Mouse (Mus musculus): ENCODE results near the gene Gas7. TPM values are rescaled to one million over a fixed set of nuclear protein-coding genes. Genes with fewer than 3 reads are reported as not detected.

Gas7 gene
- total RNA-seq, 2 experiments from 2014 or later: 563 to 593 TPM

DNA sequence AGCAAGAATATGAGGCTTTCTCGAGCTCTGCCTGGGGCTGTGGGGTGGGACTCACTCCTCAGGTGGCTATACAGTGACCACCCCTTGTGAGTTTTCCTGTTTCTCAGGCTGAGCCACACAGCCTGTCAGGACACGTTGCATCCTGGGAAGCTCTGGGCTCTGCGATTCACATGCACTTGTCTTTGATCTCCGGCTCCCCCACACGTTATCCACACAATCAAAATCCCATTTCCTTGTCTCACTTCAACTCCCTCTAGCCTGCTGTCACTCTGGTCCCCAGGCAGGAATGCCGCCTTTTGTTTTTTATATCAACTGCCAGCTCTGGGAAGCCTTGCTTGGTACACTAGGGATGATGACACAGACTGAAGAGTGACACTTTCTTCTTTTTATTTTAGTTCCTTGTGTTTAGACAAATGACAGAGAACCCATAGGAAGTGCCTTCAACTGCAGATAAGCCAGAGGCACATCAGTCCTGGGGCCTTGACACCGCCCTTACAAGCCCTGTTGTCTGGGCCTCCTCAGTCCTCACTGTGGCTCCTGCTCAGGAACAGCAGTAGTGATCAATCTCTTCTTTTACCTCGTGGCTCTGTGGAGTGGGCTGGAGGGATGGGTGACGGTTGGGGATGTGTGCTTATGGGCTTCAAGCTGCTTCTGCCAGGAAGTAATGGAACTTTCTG, 103.7 kb downstream of the Gas7 start:
- no peak for DNase-seq (ENCODE audit: low spot score in 2 of 2)
- intact Hi-C loops (cut with DNase I): no loop called here

DNA sequence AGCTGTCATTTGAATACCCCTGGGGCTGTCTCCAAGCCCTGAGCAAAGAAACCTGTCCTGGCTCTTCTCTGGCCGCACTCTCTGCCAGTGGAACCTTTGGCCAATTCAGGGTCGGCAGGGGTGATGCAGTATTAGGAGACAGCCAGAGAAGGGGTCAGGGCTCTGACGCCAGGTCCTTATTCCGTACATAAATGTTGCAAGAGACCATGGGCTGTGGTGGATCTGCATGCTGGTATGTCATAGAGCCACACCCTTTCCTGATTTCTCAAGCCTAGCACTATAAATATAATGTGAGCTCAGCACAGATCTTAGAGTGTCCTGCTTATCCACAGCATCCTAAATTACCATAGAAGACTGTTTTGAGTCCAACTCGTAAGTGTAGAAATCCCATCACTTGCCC, 104.3 kb downstream of the Gas7 start:
- intact Hi-C loops (cut with DNase I): no loop called here
- DNase-seq (ENCODE audit: low spot score in 2 of 2): no peak

DNA sequence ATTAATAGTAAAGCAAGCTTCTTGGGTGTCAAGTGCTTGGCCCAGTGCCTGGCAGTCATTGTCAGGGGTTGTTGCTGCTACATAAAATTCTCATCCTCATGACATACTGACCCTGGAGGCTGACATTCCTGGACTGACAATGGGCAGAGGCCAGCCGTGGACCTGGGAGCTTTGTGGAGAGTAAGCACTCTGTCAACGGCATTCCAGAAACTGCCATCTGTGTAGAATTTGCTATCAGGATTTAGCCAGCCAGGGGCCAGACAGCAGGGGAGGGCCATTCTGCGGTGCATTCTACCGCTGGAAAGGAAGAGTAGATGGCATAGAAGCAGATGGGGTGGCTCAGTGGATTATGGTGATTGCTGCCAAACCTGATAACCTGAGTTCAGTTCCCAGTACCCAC, 106.4 kb downstream of the Gas7 start:
- intact Hi-C loops (cut with DNase I): no loop called here
- DNase-seq (ENCODE audit: low spot score in 2 of 2): no peak

DNA sequence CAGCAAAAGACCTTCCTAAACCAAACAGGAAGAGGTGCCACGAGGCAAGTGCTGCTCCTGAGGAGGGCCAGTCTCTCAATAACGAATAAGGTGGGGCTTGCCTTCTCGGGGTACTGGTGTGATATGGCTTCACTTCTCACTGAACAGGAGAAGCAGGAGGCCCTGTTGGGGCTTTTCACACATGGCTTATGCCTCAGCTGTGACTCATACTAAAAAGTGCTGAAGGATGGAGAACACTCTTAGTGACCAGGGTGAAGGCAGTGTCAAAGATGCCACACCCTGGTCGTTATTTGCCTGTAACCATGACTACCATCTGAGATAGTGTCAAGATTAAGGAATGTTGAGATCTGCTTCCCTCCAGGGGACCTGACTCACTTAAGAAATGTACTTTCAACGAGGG, 107.9 kb downstream of the Gas7 start:
- no peak for DNase-seq (ENCODE audit: low spot score in 2 of 2)
- intact Hi-C loops (cut with DNase I): no loop called here

DNA sequence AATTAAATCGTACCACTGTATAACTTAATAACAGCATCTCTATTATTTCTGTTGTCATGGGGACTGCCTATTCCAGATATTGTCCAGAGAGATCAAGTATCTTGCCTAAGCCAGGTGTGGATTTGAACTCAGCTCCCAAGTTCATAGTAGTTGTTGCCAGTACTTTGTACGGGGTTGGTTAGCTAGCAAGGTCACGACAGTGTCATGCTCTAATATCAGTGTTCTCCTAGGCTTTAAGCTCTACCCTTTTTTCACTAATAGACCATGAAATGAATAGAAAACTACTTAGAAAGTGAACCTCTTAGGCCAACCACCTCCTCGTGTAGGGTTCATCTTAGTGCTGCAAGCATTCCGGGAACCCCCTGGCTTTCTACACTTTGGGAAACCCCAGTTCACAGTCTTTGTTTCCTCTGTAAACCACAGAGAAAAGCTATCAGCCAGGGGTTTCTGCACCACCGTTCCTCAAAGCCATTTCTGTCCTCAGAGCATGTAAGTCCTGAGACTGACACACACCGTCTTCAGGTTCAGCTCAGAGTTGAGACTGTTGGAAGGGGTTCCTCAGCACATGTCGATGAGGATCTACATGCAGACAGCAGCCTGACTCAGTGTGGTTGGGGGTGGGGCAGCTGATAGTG, 108.9 kb downstream of the Gas7 start:
- intact Hi-C loops (cut with DNase I): no loop called here

DNA sequence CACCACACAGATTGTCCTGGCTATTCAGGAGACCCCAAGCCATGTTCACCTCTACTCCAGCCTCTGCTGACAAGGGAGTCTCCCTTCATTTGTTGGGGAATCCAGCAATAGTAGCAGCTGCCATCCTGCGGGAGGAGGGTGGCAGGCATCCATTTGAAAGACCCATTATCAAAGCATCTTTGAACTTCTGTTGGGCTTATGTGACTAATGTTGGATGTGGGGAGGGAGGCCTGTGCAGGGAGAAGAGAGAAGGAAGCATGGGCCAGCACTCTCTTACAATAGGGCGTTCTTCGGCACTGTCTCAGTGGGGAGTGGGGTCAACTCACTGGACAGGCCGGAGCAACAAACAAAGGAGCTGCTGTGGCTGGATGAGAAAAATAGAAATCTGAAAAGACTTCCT, 110.3 kb downstream of the Gas7 start:
- DNase-seq (ENCODE audit: low spot score in 2 of 2): no peak
- intact Hi-C loops (cut with DNase I): no loop called here

More for the DNA sequence above, 108.9 kb downstream of the Gas7 start:
- no peak for DNase-seq (ENCODE audit: low spot score in 2 of 2)

DNA sequence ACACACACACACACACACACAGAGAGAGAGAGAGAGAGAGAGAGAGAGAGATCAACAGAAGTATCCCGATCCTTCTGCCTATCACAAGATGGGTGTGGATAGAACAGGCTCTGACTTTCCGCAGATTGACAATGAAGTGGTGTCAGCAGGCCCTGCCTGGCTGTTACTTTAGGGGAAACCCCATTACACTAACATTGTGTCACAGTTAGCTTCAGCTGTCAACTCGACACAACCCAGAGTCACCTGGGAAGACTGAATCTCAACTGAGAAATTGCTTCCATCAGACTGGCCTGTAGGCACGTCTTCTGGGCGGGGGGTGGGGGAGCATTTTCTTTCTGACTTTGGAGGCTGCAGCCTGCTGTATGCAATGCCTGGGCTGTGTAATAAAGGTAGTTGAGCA, 111.5 kb downstream of the Gas7 start:
- intact Hi-C loops (cut with DNase I): no loop called here
- no peak for DNase-seq (ENCODE audit: low spot score in 2 of 2)

DNA sequence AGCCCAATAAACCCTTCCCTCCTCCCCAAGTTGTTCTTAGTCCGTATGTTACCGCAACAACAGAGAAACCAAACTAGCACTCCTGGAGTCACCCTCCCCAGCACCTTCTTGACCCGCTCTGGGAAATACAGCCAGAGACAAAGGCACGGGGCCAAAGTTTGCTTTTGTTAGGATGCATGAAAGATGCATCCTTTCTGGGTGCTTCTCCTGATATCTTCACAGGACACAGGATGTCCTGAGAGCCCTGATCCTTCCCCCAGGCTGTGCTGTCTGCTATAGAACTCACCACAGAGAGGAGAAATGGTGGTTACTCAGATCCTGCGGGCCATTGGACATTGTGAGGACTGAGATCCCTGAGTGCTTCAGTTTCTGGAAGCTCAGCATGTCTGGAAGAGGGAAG, 111.9 kb downstream of the Gas7 start:
- no peak for DNase-seq (ENCODE audit: low spot score in 2 of 2)
- intact Hi-C loops (cut with DNase I): no loop called here

DNA sequence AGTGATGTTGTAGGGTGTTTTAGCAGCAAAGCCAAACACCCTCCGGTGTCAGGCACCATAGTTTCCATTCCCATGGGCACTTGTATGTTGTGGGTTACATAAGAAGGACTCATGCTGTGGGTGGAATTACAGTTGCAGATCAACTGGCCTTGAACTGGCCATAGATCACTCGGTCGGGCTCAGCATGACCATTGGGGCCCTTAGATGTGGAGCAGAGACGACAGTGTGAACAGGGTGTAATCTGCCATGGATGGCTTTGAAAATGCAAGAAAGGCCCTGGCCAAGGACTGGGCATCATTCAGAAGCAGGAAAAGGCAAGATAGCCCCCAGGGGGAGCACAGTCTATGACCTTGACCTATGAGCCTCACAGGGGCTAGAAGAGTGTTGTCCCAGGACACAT, 112.8 kb downstream of the Gas7 start:
- DNase-seq (ENCODE audit: low spot score in 2 of 2): no peak
- intact Hi-C loops (cut with DNase I): no loop called here

DNA sequence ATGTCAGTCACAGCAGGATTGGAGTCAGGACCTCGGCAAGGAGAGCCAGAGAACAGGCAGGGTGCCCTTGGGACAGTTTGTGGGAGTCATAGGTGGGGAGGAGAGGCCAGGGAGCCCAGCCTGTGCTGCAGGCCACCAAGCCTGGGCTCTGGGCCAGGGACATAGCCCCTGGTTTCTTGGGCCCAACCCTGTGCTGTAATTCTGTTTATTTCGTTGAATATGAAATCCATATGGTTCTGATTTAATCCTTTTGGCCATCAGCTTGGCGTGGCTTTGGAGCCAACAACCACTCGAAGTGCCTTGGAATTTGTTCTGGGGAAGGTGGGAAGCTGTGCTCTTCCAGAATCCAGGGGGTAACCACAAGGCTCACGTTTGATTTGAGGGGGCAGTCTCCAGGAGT, 113.6 kb downstream of the Gas7 start:
- intact Hi-C loops (cut with DNase I): no loop called here
- no peak for DNase-seq (ENCODE audit: low spot score in 2 of 2)

DNA sequence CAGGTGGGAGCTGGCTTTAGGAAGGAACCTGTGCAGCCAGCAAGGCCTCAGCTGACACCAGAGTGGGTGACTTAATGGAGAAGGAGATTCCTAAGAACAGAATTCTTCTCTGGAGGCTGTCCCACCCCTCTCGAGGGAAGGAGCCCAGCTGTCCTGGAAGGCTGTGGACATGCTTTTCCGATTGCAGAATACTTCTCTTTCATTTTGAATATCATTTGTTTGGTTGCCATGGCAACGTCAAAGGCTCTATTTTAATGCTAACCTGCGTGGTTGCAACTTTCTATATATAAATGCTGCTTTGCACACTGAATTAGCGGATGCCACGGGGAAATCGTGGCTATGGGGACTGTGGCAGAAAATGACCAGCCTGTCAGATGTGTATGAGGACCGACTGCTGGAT, 115.7 kb downstream of the Gas7 start:
- peak; percentile 74 to 88 for DNase-seq (ENCODE audit: low spot score in 2 of 2)

DNA sequence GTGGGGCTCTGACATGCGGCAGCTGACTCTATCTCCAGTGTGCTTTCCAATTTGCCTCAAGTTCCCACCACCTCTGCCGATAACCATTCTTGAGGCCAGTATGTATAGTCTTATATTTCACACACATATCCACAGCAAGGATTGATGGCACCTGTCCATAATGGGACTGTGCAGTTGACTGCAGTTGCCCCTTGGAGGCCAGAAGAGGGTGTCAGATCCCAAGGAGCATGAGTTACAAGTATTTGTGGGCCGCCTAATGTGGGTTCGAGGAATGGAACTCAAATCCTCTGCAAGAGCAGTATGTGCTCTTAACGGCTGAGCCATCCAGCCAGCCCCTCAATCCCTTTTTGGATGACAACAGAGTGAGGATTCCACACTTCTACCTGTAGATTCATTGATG, 119.1 kb downstream of the Gas7 start:
- intact Hi-C loops (cut with DNase I): no loop called here
- no peak for DNase-seq (ENCODE audit: low spot score in 2 of 2)

More for the DNA sequence above, 115.7 kb downstream of the Gas7 start:
- intact Hi-C loops (cut with DNase I): no loop called here

DNA sequence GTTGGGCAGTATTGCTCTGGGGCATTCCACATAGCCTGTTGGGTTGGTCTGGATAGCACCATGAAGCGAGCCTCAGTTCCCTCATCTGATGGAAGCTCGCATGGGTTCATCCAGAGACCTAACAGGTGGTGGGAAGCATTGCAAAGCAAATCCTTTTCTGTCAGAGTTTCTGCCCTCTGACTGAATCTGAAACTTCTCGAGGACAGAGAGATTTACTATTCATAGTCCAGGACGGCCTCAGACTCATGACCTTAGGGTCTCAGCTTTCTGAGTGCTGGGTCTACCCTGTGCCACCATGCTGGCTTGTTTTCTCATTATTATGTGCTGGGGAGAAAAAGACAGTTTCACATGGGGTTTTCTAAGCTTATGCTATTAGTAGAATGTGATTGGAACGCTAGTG, 122.2 kb downstream of the Gas7 start:
- no peak for DNase-seq (ENCODE audit: low spot score in 2 of 2)
- intact Hi-C loops (cut with DNase I): no loop called here

DNA sequence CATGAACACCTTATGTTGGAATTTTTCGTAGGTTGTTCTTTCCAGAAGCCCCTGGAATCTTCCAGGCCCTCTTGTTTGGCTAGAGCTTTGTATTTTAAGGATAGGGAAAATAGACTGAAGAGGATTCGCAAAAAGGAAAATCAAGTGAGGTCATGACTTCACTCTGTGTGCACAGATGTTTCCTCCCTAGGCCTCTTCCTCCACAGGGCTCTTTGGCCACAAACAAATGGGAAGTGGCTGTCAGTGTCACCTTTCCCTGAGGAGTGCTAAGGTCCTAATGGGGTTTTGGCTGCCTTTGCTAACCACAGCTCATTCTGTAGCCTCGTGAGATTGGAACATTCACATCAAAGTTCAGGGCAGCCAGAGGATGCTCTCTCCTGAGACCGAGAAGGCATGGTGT, 122.8 kb downstream of the Gas7 start:
- intact Hi-C loops (cut with DNase I): no loop called here
- no peak for DNase-seq (ENCODE audit: low spot score in 2 of 2)

DNA sequence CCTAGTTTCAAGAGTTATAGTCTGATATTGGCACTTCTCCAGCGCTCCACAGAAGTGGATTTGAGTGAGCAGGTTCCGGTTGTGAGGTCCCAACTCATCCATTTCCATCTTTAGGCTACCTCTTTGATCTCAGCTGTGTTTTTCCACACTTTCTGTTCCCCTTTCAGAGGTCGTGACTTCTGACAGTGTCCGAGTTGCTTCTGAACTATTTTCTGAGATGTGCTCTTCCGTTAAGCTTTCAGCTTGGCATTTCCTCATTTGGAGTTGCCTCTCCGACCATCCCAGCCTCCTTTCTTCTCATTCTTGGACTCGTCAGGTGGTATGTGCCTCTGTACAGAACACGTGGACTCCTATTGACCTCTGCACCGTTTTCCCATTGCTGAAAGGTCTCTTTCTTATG, 123.9 kb downstream of the Gas7 start:
- intact Hi-C loops (cut with DNase I): no loop called here

DNA sequence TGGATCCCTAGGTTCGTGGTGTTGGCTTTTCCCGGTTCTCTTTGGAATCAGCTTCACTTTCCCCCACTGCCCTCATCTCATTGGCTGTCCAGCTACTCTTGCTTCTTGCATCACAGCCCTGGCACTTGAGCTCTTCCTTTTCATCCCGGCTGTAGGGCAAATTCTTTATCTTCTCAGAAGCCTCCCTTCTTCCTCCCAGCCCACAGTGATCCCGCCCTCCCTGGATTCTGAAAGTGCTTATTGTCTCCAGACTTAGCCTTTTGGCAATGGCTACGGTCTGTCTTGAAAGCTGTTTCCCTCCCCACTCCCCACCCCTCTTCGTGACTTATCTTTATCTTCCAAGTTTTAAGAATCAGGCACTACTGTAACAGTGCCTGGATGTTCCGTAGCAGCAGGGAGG, 126.3 kb downstream of the Gas7 start:
- intact Hi-C loops (cut with DNase I): no loop called here
- no peak for DNase-seq (ENCODE audit: low spot score in 2 of 2)

More for the DNA sequence above, 123.9 kb downstream of the Gas7 start:
- DNase-seq (ENCODE audit: low spot score in 2 of 2): no peak

DNA sequence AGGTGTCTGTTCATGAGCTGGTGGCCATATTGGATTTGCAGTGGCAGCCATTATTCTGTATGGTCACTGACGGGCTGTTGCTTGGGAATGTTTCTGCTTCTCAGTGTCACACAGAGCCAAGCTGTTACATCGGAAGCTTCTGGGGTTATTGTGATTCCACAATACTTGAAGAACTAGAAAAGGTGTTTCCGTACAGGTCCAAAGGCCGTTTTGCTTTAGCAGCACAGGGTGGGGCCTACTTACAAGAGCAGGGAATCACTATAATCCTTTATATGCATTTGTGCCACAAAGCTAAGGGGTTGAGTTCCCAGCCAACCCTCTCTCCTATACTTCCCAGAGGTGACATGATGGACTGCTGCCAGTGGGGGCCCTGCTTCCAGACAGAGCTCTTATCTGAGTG, 127.3 kb downstream of the Gas7 start:
- intact Hi-C loops (cut with DNase I): no loop called here
- DNase-seq (ENCODE audit: low spot score in 2 of 2): no peak

DNA sequence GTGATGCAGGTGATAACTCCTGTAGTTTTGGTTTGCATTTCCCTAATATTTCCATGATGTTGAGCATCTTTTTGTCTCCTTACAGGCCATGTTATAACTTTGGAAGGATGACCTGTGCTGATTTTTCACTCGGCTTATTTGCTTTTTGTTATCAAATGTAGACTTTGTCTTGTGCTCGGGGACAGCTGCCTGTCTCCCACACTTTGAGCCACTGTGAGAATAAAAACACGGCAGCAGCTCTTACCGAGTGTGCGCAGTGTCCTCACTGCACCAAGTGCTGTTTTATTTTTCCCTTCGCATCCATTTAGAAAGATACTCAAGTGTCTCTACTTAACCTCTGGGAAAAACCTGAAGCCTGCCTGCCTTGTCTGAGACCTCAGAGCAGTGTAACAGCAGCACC, 129.8 kb downstream of the Gas7 start:
- intact Hi-C loops (cut with DNase I): no loop called here

DNA sequence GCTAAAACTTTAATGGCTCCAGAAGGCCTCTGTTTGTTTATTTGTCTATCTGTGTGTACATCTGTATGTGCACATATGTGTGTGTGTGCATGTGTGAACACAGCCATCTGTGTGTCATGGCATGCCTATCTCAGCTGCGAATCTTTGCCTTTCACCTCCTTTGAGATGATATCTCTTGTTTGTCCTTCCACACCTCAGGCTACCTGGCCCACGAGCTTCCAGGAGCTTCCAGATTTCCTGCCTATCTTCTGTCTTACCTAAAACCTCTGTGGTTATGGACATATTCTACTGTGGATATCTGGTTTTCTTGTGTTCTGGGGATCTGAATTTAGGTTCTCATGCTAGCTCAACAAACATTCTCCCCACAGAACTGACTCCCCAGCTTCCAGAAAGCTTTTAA, 130.4 kb downstream of the Gas7 start:
- intact Hi-C loops (cut with DNase I): no loop called here
- DNase-seq (ENCODE audit: low spot score in 2 of 2): no peak

More for the DNA sequence above, 129.8 kb downstream of the Gas7 start:
- DNase-seq (ENCODE audit: low spot score in 2 of 2): no peak

DNA sequence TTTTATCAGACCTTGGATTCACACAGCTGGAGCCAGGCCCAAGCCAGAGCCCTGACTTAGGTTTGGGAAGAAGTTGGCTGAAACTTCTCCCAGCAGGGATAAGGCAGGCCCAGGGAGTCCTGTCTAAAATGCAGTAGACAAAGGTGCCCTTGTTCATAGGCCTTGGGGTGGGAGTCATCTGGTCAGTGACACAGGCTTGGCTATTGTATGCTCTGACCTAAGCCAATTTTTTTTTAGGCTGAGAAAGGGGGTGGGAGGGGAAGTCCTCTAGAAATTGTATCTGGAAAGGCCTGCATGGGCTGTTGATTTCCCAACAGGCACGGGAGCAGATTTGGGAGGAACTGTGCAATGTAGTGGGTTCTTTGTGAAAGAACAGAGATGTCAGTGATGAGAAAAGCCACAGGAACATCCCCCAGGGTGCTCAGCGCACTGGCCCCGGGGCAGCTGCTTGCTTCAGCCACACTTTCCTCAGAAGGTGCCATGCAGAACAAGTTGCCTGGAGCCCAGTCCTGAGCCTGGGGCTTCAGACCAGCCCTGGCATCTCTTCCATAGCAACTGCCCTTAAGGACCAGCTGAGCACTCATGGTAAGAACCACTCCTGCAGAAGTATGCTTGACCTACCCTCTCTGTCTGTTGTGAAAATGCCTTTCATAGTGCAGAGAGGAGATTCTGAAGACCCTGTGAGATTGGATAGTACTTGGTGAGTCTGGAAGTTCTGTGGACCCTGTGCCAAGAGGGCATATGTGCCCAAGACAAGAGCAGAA, 131.2 kb downstream of the Gas7 start:
- intact Hi-C loops (cut with DNase I): no loop called here
- no peak for DNase-seq (ENCODE audit: low spot score in 2 of 2)
